Mouse (Mus musculus): Measurements from ENCODE around the gene Gm37419.
A peak's percentile ranks its signal among the peaks of the same experiment; 100 is the strongest.

The Gm37419 gene

DNA sequence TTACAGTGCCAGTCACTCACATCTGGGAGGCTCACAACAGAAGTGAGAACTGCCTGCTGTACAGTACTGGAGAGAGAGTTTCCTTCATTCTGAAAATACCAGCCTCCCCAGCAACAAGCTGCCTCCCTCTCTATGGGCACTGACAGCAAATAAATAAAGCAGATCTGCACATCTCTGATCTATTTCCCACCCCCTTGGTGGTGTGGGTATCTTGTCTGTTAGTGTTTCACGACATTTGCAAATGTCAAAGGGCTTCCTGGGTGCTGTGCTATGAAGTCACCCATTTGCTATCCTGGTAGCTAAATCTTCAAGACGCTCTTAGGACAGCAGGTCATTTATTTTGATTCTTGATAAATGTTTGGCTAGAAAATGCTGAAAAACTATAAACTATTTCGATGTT is 8.9 kb downstream of the Gm37419 start:
- no peak for DNase-seq

DNA sequence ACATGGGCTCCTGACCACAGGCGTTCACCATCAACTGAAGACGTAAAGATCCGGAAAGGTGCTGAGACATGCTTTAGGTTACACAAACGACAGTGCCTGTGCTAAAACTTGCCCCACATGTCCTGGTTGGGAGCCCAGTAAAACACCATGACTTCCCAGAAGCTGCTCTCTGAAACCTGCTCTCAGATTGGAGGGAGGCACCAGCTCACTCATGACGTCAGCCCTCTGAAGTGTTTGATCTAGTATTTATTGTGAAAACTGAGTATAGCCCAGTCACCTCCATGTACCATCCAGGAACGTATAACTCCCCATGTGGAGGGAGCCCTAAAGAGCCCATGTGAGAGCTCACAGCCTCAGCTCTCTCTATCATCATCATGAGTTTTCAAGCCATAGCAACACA is 9.6 kb downstream of the Gm37419 start:
- no peak for DNase-seq

DNA sequence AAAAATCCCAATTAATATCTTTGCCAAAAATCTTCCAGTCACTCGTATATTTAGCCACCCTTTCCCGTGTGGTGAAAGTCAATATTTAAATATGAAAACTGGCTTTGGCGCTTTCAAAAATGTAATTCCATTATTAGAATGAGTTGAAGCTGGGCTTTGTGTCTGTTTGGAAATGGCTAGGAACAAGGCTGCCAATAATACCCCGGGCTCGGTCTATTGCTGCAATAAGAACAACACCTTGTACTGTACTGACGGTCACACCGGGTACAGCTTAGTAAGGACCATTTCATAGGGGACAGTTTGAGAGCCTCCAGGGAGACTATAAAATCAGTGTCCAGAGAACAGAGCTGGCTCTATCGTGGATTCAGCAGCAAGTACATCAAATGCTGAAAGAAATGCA is 17.6 kb downstream of the Gm37419 start:
- no peak for DNase-seq

DNA sequence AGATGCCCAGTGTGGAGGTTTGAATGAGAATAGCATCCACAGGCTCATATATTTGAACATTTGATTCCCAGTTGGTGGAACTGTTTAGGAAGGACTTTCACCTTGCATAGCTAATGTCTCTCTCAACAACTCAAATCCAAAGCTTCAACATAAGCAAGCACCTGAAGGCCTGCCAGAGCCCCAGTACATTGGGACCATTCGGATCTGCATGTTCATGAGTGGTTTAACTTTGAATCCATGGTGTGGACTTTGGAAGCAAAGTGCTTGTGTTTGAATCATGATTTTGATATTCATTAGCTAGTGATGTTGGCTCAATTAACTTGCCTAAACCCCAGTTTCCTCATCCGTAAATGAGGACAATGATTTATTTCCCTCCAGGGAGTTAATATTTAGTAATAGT is 21.6 kb downstream of the Gm37419 start:
- DNase-seq: no peak

DNA sequence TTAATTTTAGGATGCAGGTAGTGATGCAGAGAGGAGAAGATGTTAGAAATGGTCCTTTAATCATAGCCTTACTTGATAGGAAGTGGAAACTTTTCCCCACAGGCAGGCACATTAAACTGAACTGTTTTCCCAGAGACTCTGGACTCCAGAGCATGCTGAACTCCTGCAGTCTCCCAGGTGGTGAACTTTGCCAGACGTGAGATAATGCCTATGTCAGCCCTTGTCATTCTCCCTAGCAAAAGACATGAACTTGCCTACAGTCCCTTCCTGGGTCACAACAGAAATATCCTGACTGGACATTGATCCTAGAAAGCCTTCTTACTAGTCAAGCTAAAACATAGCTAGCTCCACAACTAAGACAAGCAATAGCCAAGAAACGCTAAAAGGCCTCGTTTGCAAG is 23.0 kb downstream of the Gm37419 start:
- no peak for DNase-seq

DNA sequence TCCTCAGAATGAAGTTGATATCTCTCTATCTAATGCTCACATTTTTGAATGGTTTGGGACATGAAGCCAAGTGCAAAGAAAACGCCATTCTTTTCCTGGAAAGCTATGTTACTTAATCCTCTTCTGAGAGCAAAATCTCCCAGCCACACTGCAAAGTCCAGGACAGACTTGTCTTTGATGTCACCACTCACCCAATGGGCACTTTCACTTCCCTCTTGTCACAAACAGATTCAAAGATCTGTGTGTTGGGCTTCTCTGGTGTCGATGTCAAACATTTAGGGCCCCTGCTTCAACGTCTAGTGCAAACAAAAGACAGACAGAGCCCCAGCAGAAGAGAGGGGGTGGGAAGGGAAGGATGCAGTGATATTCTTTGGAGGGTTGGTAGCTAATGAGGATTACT is 23.8 kb downstream of the Gm37419 start:
- no peak for DNase-seq

DNA sequence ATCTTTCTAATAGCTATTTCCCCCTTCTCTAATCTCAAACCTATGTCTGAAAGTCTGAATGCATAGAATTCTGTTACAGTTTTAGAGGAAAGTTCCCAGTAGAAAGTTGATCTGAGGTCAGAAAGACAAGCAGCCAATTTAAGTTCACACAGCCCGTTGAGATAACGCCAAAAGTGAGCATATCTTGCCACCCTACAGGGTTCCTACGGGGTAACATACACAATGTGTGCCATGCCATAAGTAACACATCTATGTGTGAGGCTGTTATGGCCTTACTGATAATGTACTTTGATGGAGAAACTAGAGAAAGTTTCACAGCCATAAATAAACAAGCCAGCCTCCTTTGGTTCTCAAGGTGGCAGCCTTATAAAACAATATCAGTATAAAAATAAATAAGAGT is 26.1 kb downstream of the Gm37419 start:
- DNase-seq: no peak

DNA sequence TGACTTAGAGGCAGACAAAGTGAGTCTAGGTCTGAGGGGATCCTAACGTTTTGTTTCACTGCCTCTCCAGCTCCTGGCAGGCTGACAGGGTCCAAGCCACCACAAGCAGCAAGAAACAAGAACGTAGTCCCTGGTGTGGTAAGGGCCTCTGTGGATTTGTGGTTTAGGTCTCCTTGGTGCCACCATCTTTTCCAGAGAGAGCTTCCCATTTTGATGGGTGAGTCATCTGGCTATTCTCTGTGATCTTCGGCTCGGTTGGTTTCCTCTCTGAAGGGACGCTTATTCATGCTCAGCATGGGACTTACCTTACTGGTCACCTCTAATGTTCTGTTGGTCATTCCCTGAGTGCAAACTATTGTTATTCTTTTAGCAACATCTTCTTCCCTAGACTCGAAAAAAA is 28.0 kb downstream of the Gm37419 start:
- no peak for DNase-seq

DNA sequence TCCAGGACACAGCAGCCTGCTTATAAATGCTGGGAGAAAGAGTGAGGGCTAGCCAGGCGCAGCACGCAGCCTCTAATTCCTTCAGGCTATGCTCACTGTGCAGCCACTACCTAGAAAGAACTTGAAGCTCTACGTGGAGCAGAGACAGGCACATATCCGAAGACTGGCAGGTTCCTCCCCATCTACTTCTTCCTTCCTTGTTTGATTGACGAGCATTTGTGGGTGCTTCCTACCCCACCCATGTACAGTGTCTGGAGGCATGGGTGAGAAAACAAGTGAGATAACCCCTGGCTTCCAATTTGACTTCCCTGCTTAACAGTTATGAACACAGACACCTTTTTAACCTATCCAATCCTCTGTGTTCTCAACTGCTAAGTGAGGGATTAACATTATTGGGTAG is 28.5 kb downstream of the Gm37419 start:
- no peak for DNase-seq

DNA sequence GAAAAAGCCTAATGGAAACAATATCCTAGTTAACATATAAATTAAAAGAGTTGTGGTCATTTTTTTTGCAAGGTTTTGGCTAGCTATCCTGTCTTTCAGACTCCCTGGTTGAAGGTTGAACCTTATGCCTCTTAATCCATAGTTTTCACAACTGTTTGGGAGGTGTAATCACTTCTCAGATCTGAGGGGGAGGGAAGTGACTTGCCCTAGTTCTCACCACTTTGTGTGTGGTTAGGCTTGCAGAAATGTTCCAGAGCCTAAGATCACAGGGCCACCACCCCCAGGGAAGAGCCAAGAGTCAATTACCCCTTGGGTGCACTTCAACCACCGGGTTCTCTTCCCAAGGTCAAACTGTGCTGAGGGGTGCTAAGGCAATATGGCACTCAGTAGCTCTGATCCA is 33.4 kb downstream of the Gm37419 start:
- DNase-seq: peak in 1 of 2 experiments; percentile 29

DNA sequence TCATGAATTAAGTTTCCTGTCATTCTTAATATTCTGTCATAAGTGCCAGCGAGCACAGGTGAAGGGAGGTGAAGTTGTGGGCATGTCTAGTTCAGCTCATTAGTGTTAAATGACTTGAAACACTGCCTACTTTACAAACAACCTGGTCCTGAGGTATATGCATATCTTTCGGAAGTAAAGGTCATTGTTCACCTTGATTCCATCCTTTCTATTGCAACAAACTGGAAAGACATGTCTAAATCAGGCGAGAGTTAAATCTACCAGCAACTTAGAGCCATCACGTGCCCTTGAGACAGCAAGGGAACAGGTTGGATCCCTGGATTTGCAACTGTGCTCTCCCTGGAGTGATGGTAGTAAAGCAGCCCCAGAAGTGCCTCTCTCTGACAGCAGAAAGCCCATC is 34.3 kb downstream of the Gm37419 start:
- DNase-seq: no peak

DNA sequence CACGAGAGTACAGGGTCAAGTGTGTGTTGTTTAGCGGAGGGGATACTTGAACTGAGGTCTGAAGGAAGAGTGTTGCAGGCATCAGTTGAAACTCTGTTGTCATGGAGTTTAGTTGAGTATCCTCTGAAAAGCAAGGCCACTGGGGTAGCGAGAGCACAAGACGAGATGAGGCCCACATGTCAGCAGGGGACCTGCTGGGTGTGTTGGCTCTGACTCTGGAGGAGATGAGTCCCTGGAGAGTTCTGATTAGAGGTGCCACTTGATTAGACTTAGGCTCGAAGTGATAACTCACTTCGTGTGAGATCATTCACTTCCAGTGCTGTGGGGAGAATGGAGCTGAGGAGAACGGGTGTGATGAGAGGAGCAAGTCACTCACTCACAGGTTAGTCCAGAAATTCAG is 37.2 kb downstream of the Gm37419 start:
- DNase-seq: no peak

DNA sequence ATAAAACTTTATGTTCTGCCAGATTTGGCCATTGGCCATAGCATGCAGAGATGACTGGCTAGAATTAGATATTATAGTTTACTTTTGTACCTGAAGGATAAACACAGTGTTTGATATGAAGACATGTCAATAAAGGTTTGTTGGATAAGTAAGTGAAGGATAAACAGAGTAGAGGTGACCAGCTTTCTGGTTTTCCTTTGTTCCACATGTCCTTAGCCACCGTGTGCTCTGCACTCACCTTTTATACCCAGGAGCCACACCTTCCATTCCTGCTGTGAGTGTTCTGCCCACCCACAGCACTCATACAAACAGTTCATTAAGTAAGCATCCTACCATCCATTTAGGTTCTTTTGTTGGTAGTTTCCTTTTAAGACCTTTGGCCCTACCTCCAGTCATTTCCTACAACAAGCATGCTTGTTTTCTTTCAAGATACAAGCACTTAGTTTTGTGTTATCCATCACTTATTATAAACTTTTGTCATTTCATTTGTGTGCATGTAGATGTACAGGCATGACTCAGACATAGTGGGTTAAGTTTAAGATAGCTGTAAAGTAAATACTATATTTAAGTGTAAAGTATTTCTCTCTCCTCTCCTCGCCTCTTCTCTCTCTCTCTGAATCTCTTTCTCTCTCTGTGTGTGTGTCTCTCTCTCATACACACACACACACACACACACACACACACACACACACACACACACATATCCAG is 41.8 kb downstream of the Gm37419 start:
- no peak for DNase-seq

DNA sequence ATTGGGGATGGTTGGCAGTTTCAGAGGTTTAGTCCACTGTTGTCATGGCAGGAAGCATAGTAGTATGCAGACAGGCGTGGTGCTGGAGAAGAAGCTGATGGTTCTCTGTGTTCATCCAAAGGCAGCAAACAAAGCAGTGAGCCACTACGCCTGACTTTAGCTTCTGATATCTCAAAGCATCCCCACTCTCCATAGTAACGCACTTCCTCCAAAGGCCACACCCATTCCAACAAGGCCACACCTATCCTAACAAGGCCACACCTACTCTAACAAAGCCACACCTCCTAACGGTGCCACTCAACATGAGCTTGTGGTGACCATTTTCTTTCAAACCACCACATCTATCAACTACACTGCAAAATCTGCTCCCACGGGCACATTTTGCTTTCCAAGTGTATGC is 45.0 kb downstream of the Gm37419 start:
- no peak for DNase-seq

DNA sequence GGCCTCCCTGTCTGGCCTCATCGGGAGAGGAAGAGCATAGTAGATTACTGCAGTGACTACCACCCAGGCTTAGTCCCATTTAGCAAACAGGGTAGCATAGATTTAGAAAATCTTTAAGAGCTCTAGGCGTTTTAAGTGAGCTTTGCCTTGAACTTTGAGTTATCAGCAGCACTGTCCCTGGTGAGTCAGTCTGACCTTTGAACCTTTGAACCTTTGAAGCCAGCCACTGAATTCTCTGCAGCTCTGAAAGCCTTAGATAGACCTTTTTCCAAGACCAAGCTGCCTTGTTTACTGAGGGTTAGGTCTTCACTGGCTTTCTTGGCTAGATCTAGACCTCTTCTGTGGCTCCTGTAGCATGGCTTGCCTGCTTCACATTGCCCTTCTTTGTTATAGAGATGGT is 46.2 kb downstream of the Gm37419 start:
- no peak for DNase-seq

DNA sequence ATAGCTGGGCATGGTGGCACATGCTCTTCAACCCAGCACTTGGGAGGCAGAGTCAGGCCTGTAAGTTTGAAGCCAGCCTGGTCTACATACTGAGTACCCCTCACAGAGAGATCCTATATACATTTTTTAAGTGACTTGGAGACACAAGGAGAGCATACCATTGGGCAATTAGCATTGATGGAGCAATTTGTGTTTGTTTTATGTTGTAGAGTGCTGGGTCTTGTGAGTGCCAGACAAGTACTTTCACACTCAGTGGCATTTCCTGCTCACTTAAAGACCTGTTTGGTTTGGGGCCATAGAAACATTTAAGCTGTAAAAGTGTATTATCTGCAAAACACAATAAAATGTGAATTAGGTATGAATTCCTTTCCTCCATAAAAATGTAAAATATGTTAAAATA is 47.5 kb downstream of the Gm37419 start:
- no peak for DNase-seq

DNA sequence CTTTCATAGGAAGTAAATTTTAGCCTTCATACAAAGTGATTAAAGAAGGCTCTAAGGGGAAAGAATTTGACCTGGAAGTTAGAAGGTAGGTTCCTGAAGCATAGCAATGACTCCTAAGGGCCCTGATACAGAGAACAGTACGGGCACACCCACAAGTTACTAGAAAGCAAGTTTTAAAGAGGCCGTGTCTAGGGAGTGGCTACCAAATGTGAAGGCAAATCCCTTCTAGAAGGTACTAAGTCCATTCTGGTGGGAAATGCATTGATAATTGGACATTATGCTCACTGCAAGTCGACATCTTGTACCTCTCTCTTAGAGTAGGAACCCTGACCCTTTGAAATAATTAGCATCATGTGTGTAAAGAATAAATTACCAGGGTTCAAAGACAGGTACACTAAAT is 48.1 kb downstream of the Gm37419 start:
- DNase-seq: no peak

Measured in thymus, adult 18-20 months (tissue).